Mouse (Mus musculus) splenic B cell, adult 2 months (primary cell): Measurements from ENCODE around the gene Sema4c.
A peak's percentile ranks its signal among the peaks of the same experiment; 100 is the strongest.

ENCODE experiments used
- DNase-seq: peaks from one replicate; pipeline ENCODE4 v3.0.0-alpha.2; 2011; ENCODE audit warnings: low read depth, low spot score
- H3K27me3 ChIP-seq: 2 replicates; pipeline ENCODE4 v1.6.1; 2012; ENCODE audit warnings: mild to moderate bottlenecking, low read length, moderate library complexity, mixed read lengths; ENCODE audit not compliant: control insufficient read depth, poor library complexity, insufficient read depth, severe bottlenecking
- H3K36me3 ChIP-seq: 2 replicates; pipeline ENCODE4 v1.6.1; 2012; ENCODE audit warnings: mild to moderate bottlenecking, low read length, moderate library complexity, mixed read lengths; ENCODE audit not compliant: control insufficient read depth, poor library complexity, insufficient read depth, severe bottlenecking

Sema4c gene

GRCm38 (mm10) chr1:36554633-36555399 lies 3.3 kb downstream of the Sema4c start:
- peaks cover 2% of the 10 kb centered on the region; the same call in 1 of the 2 replicates for H3K27me3 ChIP-seq
- H3K36me3 ChIP-seq, result no peaks in the 10 kb centered on the region
- DNase-seq, result no peak

- H3K36me3 ChIP-seq, result no peaks in the 10 kb centered on the region
Observed at GRCm38 (mm10) chr1:36552506-36552905, 5.6 kb downstream of the Sema4c start.

GRCm38 (mm10) chr1:36551904-36552303 lies 6.2 kb downstream of the Sema4c start:
- H3K36me3 ChIP-seq, result no peaks in the 10 kb centered on the region
- DNase-seq, result no peak
- no peaks in the 10 kb centered on the region for H3K27me3 ChIP-seq

More at GRCm38 (mm10) chr1:36552506-36552905, 5.6 kb downstream of the Sema4c start:
- peaks cover 2% of the 10 kb centered on the region; the same call in 1 of the 2 replicates for H3K27me3 ChIP-seq
- no peak for DNase-seq

- Histone ChIP-seq H3K27me3 (no peaks in the 10 kb centered on the region), H3K36me3 (no peaks in the 10 kb centered on the region)
- no peak for DNase-seq
Observed at GRCm38 (mm10) chr1:36550075-36550863, 7.9 kb downstream of the Sema4c start.

- H3K36me3 ChIP-seq, result no peaks in the 10 kb centered on the region
- no peaks in the 10 kb centered on the region for H3K27me3 ChIP-seq
- no peak for DNase-seq
Observed at GRCm38 (mm10) chr1:36549491-36549890, 8.7 kb downstream of the Sema4c start.

GRCm38 (mm10) chr1:36548771-36549170 lies 9.4 kb downstream of the Sema4c start:
- no peak for DNase-seq
- 0 out of 2 replicates have a peak, but pooled peaks cover 1% of the 10 kb centered on the region for H3K36me3 ChIP-seq
- H3K27me3 ChIP-seq, result no peaks in the 10 kb centered on the region

- 0 out of 2 replicates have a peak, but pooled peaks cover 1% of the 10 kb centered on the region for H3K36me3 ChIP-seq
- no peak for DNase-seq
- H3K27me3 ChIP-seq, result no peaks in the 10 kb centered on the region
Observed at GRCm38 (mm10) chr1:36547981-36548598, 10.1 kb downstream of the Sema4c start.

GRCm38 (mm10) chr1:36546888-36547471 lies 11.2 kb downstream of the Sema4c start, which contains the start of gene Ankrd39:
TSS of gene Ankrd39 (minus strand) at chr1:36547445.
- H3K27me3 ChIP-seq, result no peaks in the 10 kb centered on the region
- 0 out of 2 replicates have a peak, but pooled peaks cover 1% of the 10 kb centered on the region for H3K36me3 ChIP-seq
- DNase-seq, result peak; percentile 98

- H3K27me3 ChIP-seq, result no peaks in the 10 kb centered on the region
Observed at GRCm38 (mm10) chr1:36545845-36546600, 12.1 kb downstream of the Sema4c start.

GRCm38 (mm10) chr1:36545382-36545781 lies 12.8 kb downstream of the Sema4c start:
- peaks cover 4% of the 10 kb centered on the region for H3K36me3 ChIP-seq
- H3K27me3 ChIP-seq, result no peaks in the 10 kb centered on the region
- no peak for DNase-seq

More at GRCm38 (mm10) chr1:36545845-36546600, 12.1 kb downstream of the Sema4c start:
- DNase-seq, result peak; percentile 19
- peaks cover 1% of the 10 kb centered on the region; the same call in 1 of the 2 replicates for H3K36me3 ChIP-seq

- H3K36me3 ChIP-seq, result peaks cover 4% of the 10 kb centered on the region
- DNase-seq, result no peak
- H3K27me3 ChIP-seq, result no peaks in the 10 kb centered on the region
Observed at GRCm38 (mm10) chr1:36542925-36543324, 15.2 kb downstream of the Sema4c start.

GRCm38 (mm10) chr1:36541844-36542243 lies 16.3 kb downstream of the Sema4c start:
- no peaks in the 10 kb centered on the region for H3K27me3 ChIP-seq
- peaks cover 4% of the 10 kb centered on the region for H3K36me3 ChIP-seq
- DNase-seq, result no peak

- Histone ChIP-seq H3K27me3 (no peaks in the 10 kb centered on the region), H3K36me3 (peaks cover 4% of the 10 kb centered on the region)
- DNase-seq, result no peak
Observed at GRCm38 (mm10) chr1:36540807-36541206, 17.3 kb downstream of the Sema4c start.

GRCm38 (mm10) chr1:36540132-36540531 lies 18.0 kb downstream of the Sema4c start:
- DNase-seq, result no peak
- peaks cover 4% of the 10 kb centered on the region for H3K36me3 ChIP-seq

More at GRCm38 (mm10) chr1:36540132-36540531, 18.0 kb downstream of the Sema4c start:
- H3K27me3 ChIP-seq, result no peaks in the 10 kb centered on the region
